Mouse (Mus musculus) testis, adult 2 months (tissue): Measurements from ENCODE around the gene Psrc1.

ENCODE experiments used
- CTCF ChIP-seq: fragments of 200-500 bp; IDR thresholded peaks from 2 replicates; pipeline ENCODE4 v1.5.1; 2012; ENCODE audit warnings: low read depth, mild to moderate bottlenecking, inconsistent platforms, low read length, moderate library complexity; ENCODE audit not compliant: control insufficient read depth, insufficient read depth, insufficient replicate concordance
- POLR2A ChIP-seq: fragments of 200-500 bp; IDR thresholded peaks from 2 replicates; pipeline ENCODE4 v1.6.1; 2012; ENCODE audit warnings: low read depth, mild to moderate bottlenecking, inconsistent platforms, low read length, moderate library complexity; ENCODE audit not compliant: control insufficient read depth

GRCm38 (mm10) chr3:108425624-108426018 is 42.0 kb downstream of the Psrc1 start:
- no peak for TF ChIP-seq CTCF
- no peak for TF ChIP-seq POLR2A
